Mouse (Mus musculus): Measurements from ENCODE around the gene Acbd4. TPM values are rescaled to one million over a fixed set of nuclear protein-coding genes. Genes with fewer than 3 reads are reported as not detected.

Gene Acbd4
- total and polyA plus RNA-seq, 3 experiments: 16.6 to 18.3 TPM; not detected in 1

DNA sequence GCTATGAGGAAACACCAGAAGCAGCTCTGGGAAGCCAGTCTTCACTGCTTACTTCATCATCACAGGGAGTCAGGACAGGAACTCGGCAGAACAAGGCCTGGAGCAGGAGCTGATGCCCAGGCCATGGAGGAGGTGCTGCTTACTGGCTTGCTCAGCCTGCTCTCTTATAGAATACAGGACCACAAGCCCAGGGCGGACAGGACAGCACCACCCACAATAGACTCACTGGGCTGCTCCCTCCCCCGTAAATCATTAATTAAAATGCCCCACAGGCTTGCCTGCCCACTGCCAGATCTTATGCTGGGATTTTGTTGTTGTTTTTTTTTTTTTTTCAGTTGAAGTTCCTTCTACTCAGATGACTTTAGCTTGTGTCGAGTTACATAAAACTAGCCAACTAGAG, 46.3 kb downstream of the Acbd4 start (continued):
- TF ChIP-seq KAT2A (conservative IDR thresholded peaks at IDR 0.05; ENCODE audit: low read depth, low read length): no peak

DNA sequence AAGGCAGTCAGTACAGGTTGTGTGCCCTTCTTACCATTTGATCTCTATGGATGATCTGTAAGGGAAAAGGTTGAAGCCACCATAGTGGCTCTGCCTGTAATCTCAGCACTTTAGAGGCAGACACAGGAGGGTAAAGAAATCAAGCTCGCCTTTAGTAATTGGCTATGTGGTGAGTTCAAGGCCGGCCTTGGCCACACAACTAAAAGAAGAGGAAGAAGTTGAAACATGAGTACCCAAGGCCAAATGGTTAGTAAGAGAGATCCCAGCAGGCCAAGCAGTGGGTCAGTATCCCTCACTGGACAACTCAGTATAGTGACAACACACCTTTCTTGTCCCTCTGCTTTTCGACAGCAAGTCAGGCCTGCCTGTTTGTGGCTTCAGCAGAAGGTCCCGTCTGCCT, 48.3 kb downstream of the Acbd4 start:
- H3K4me1 ChIP-seq (ENCODE audit: control insufficient read depth in 1 of 2, insufficient read depth in 2 of 2, low read length in 2 of 2): peaks cover 0 to 2% of the 10 kb centered on the region in 2 experiments; a peak in 2 of 4 replicates
- no peaks in the 10 kb centered on the region; a peak in 1 of 4 replicates for H3K36me3 ChIP-seq (ENCODE audit: control insufficient read depth in 1 of 2, insufficient read depth in 2 of 2, low read length in 2 of 2)
- no peak overlapping the region for H3K9ac ChIP-seq (ENCODE audit: control insufficient read depth, low read depth, low read length, poor library complexity, severe bottlenecking)
- TF ChIP-seq MAX (IDR thresholded peaks at IDR 0.05; ENCODE audit: low read length): no peak
- TF ChIP-seq MXI1 (IDR thresholded peaks at IDR 0.05; ENCODE audit: low read depth, low read length): no peak
- TF ChIP-seq ZKSCAN1 (IDR thresholded peaks at IDR 0.05; ENCODE audit: low read depth, low read length): no peak
- no peak for TF ChIP-seq RAD21 (IDR thresholded peaks at IDR 0.05; ENCODE audit: low read depth, low read length)
- TF ChIP-seq CHD2 (IDR thresholded peaks at IDR 0.05; ENCODE audit: low read length): no peak
- TF ChIP-seq RCOR1 (IDR thresholded peaks at IDR 0.05; ENCODE audit: low read depth, low read length): no peak
- no peak for DNase-seq (ENCODE audit: low read depth, low spot score)
- H3K27ac ChIP-seq (ENCODE audit: control insufficient read depth, low read depth, low read length): no peak overlapping the region
- no peaks in the 10 kb centered on the region for H3K9me3 ChIP-seq (replicated peaks; ENCODE audit: insufficient read depth, low read length)
- no peaks in the 10 kb centered on the region for H3K79me2 ChIP-seq (ENCODE audit: control insufficient read depth, insufficient read depth, low read length, poor library complexity)
- no peak overlapping the region for H3K4me3 ChIP-seq (ENCODE audit: control insufficient read depth in 1 of 2, insufficient read depth in 1 of 2, low read depth in 2 of 2, low read length in 2 of 2)
- peaks cover 0 to 3% of the 10 kb centered on the region in 2 experiments; a peak in 2 of 4 replicates for H3K27me3 ChIP-seq (ENCODE audit: control insufficient read depth in 1 of 2, insufficient read depth in 2 of 2, low read length in 2 of 2)

DNA sequence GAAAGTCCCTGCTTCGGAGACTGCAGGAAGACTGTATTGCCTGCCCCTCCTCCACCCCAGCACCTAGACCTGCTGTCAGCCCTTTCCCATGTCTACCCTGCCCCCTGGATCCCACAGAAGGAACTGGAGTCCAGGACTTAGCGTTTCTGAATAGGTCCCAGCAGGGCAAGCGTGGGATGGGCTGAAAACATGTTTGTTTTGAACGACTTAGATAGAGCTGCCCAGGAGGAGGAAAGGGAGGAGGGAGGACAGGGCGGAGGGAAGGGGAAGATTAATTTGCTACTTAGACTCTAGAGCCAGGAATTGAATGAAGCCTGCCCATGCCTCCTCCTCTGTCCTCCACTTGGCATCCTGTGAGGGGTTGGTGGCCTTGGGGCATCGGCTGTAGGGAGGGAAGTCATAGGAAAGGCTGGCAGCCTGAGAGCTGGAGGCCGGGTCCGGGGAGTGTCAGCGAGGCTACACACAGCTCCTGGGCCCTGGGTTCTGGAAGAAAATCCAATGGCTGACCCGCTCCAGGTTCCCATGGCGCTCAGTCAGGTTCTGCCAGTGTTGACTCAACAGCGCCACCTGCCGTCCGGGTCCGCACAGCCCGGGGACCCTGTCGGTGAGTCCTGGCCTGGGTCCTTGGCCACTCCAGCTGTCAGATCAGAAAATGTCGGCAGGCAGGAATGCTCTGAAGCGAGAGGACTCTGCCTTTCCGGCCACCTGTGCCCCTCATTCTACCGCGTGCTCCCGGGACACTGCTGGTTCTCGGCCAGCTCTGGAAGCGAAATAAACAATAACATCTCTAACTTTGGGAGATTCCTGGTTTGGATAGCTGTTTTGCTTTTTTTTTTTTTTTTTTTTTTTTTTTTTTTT, 57.4 kb downstream of the Acbd4 start:
- Histone ChIP-seq H3K79me2 (ENCODE audit: control insufficient read depth, insufficient read depth, low read length, poor library complexity) (no peaks in the 10 kb centered on the region), H3K4me1 (ENCODE audit: control insufficient read depth in 1 of 2, insufficient read depth in 2 of 2, low read length in 2 of 2) (peaks cover 0 to 5% of the 10 kb centered on the region in 2 experiments; a peak in 1 of 4 replicates), H3K27ac (ENCODE audit: control insufficient read depth, low read depth, low read length) (no peak overlapping the region), H3K9me3 (replicated peaks; ENCODE audit: insufficient read depth, low read length) (no peaks in the 10 kb centered on the region), H3K4me3 (ENCODE audit: control insufficient read depth in 1 of 2, insufficient read depth in 1 of 2, low read depth in 2 of 2, low read length in 2 of 2) (peak overlapping the region; percentile 56 to 57), H3K27me3 (ENCODE audit: control insufficient read depth in 1 of 2, insufficient read depth in 2 of 2, low read length in 2 of 2) (no peaks in the 10 kb centered on the region), H3K36me3 (ENCODE audit: control insufficient read depth in 1 of 2, insufficient read depth in 2 of 2, low read length in 2 of 2) (peaks cover 0 to 3% of the 10 kb centered on the region in 2 experiments; a peak in 1 of 4 replicates), H3K9ac (ENCODE audit: control insufficient read depth, low read depth, low read length, poor library complexity, severe bottlenecking) (peak overlapping the region; percentile 69)
- DNase-seq (ENCODE audit: low read depth, low spot score): peak; percentile 95
- TF ChIP-seq NRF1 (IDR thresholded peaks at IDR 0.05; ENCODE audit: insufficient read depth, low read depth, low read length, poor library complexity, severe bottlenecking) (no peak), POLR2AphosphoS5 (IDR thresholded peaks at IDR 0.05; ENCODE audit: borderline replicate concordance, low read depth, low read length) (no peak), ZMIZ1 (IDR thresholded peaks at IDR 0.05; ENCODE audit: low read depth, low read length) (no peak), USF1 (IDR thresholded peaks at IDR 0.05; ENCODE audit: low read depth, low read length) (no peak), GATA1 (IDR thresholded peaks at IDR 0.05; ENCODE audit: low read depth, low read length) (no peak), CHD1 (IDR thresholded peaks at IDR 0.05; ENCODE audit: low read depth, low read length) (0 out of 2 replicates have a peak, but pooled peaks have one; percentile 80), ELF1 (IDR thresholded peaks at IDR 0.05; ENCODE audit: low read depth, low read length) (no peak), HCFC1 (IDR thresholded peaks at IDR 0.05; ENCODE audit: low read depth, low read length) (peak; percentile 45; the same call in 1 of the 2 replicates), RCOR1 (IDR thresholded peaks at IDR 0.05; ENCODE audit: low read depth, low read length) (peak; percentile 2; the same call in 1 of the 2 replicates), MYB (IDR thresholded peaks at IDR 0.05; ENCODE audit: low read depth, low read length) (no peak), ETS1 (IDR thresholded peaks at IDR 0.05; ENCODE audit: low read depth, low read length) (no peak), MYC (IDR thresholded peaks at IDR 0.05; ENCODE audit: low read depth, low read length) (no peak), RAD21 (IDR thresholded peaks at IDR 0.05; ENCODE audit: low read depth, low read length) (peak; percentile 78), JUND (IDR thresholded peaks at IDR 0.05; ENCODE audit: low read depth, low read length) (no peak), GABPA (IDR thresholded peaks at IDR 0.05; ENCODE audit: low read depth, low read length) (no peak), ZNF384 (IDR thresholded peaks at IDR 0.05; ENCODE audit: low read depth, low read length) (peak; percentile 99), TAL1 (IDR thresholded peaks at IDR 0.05; ENCODE audit: low read length) (no peak), SMC3 (IDR thresholded peaks at IDR 0.05; ENCODE audit: low read depth, low read length) (peak; percentile 95), MEF2A (IDR thresholded peaks at IDR 0.05; ENCODE audit: extremely low read depth, insufficient replicate concordance, low read depth, low read length, poor library complexity, severe bottlenecking) (no peak), TBP (IDR thresholded peaks at IDR 0.05; ENCODE audit: low read depth, low read length) (peak; percentile 43; the same call in 1 of the 2 replicates), SIN3A (IDR thresholded peaks at IDR 0.05; ENCODE audit: low read length) (peak; percentile 75; the same call in 1 of the 2 replicates), UBTF (IDR thresholded peaks at IDR 0.05; ENCODE audit: borderline replicate concordance, insufficient read depth, low read depth, low read length) (no peak)

All from MEL (cell line).